Mouse (Mus musculus): ENCODE results near the gene Gm10668. TPM values are rescaled to one million over a fixed set of nuclear protein-coding genes. Genes with fewer than 3 reads are reported as not detected.
"Not testable (repeated sequence)": the region's sequence is repeated elsewhere in the genome, so short reads cannot be mapped to it uniquely, and the experiment has no call there.

Gm10668 gene
- total RNA-seq (2021): not detected

DNA sequence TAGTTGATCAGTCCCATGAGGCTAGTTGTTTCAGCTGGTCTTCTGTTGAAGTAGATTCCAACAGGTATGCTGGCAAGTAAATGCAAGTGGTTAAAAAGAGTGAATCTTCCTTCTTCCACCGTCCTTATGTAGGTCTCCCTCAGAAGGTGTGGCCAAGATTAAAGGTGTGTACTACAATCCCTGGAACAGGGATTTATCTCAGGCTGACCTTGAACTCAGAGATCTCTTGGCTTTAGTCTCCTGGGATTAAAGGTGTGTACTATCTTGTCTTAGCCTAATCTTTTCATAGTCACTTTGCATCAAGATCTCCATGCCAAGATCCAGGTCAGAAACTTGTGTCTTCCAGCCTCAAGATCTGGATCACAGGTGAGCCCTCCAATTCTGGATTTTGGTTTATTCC is at the start of gene Gm10668:
TSS of gene Gm10668 (minus strand) at position 101 of the 400 bp plus-strand sequence.
- DNase-seq (ENCODE audit: low spot score); intact Hi-C loops (cut with DNase I): not testable (repeated sequence)

DNA sequence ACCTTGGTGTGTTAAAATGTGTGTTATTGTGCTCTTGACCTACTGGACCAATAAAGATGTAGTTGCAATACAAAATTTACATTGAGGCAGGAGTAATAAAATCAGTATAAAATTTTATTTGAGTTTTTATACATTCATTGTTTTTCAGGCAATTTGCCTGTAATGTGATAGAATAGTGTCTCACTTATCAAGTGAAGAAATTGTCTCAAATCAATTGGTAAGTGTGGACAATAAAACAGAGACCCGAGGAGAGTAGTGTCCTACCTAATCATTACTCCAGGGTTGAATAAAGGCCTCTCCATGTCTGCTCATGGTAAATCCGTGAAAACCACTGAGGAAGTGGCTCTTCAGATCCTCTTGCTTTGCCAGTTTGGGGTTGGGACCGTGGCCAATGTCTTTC is 40.5 kb upstream of the Gm10668 start, which contains the start of gene Vmn1r112:
TSS of gene Vmn1r112 (plus strand) at position 301 of the 400 bp plus-strand sequence.
- DNase-seq (ENCODE audit: low spot score); intact Hi-C loops (cut with DNase I): not testable (repeated sequence)

- intact Hi-C loops (cut with DNase I); DNase-seq (ENCODE audit: low spot score): not testable (repeated sequence)
These were observed 27.3 kb downstream of the Gm10668 start, which contains the start of gene Vmn1r111 for GRCm38 (mm10) chr7:20703116-20703515. Gene Vmn1r111 (minus strand): TSS chr7:20703216.

Other genes starting within 250 kb of the Gm10668 start
- gene Vmn1r103, start 220.1 kb downstream of the Gm10668 start, total RNA-seq (2021): not detected
- gene Vmn1r104, start 196.8 kb downstream of the Gm10668 start, total RNA-seq (2021): not detected
- gene Gm5726, start 184.9 kb downstream of the Gm10668 start, total RNA-seq (2021): not detected
- not detected for gene Gm4141, start 154.4 kb downstream of the Gm10668 start, total RNA-seq (2021)
- gene Gm4513, start 131.6 kb downstream of the Gm10668 start, total RNA-seq (2021): not detected
- not detected for gene Vmn1r107, start 61.7 kb downstream of the Gm10668 start, total RNA-seq (2021)
- not detected for gene Vmn1r111, start 27.4 kb downstream of the Gm10668 start, total RNA-seq (2021)
- gene Vmn1r112, start 40.6 kb upstream of the Gm10668 start, total RNA-seq (2021): not detected
- gene Vmn1r113, start 56.7 kb upstream of the Gm10668 start, total RNA-seq (2021): not detected
- gene Vmn1r114, start 81.6 kb upstream of the Gm10668 start, total RNA-seq (2021): not detected
- gene Vmn1r115, start 114.4 kb upstream of the Gm10668 start, total RNA-seq (2021): not detected
- gene Vmn1r116, start 141.6 kb upstream of the Gm10668 start, total RNA-seq (2021): not detected
- not detected for gene Vmn1r117, start 153.5 kb upstream of the Gm10668 start, total RNA-seq (2021)
- gene Vmn1r118, start 181.7 kb upstream of the Gm10668 start, total RNA-seq (2021): not detected

Measured in heart, postnatal 25 days (tissue).